Mouse (Mus musculus): ENCODE results near the gene Ribc1. TPM values are rescaled to one million over a fixed set of nuclear protein-coding genes. Genes with fewer than 3 reads are reported as not detected.

Gene Ribc1
- total and polyA plus RNA-seq, 2 experiments: 0.43 to 1.2 TPM

GRCm38 (mm10) chrX:152039865-152040264, 23.8 kb upstream of the Ribc1 start:
- Histone ChIP-seq H3K36me3 (ENCODE audit: control insufficient read depth, insufficient read depth, low read length) (peaks cover 29% of the 10 kb centered on the region; the same call in 1 of the 2 replicates), H3K9ac (ENCODE audit: low read depth, low read length) (no peak overlapping the region), H3K4me1 (ENCODE audit: control insufficient read depth, insufficient read depth, low read length) (no peaks in the 10 kb centered on the region), H3K79me2 (ENCODE audit: control insufficient read depth, insufficient read depth, low read length) (no peaks in the 10 kb centered on the region), H3K27me3 (ENCODE audit: control insufficient read depth, insufficient read depth, low read length) (no peaks in the 10 kb centered on the region), H3K27ac (replicated peaks; ENCODE audit: insufficient read depth, low read depth, low read length) (no peak overlapping the region), H3K4me3 (ENCODE audit: insufficient read depth, low read depth, low read length) (no peak overlapping the region)
- no peak for DNase-seq (ENCODE audit: extremely low read depth, low read depth, low spot score)
- no peak for TF ChIP-seq POLR2A (IDR thresholded peaks at IDR 0.05; ENCODE audit: extremely low read depth, insufficient read depth, low read length)
- no peak for TF ChIP-seq CTCF (IDR thresholded peaks at IDR 0.05; ENCODE audit: low read depth, low read length)

GRCm38 (mm10) chrX:152019294-152019693, 3.2 kb upstream of the Ribc1 start:
- no peak for DNase-seq (ENCODE audit: extremely low read depth, low read depth, low spot score)
- peaks cover 3% of the 10 kb centered on the region for H3K4me1 ChIP-seq (ENCODE audit: control insufficient read depth, insufficient read depth, low read length)
- no peaks in the 10 kb centered on the region for H3K27me3 ChIP-seq (ENCODE audit: control insufficient read depth, insufficient read depth, low read length)
- H3K79me2 ChIP-seq (ENCODE audit: control insufficient read depth, insufficient read depth, low read length): peaks cover 10% of the 10 kb centered on the region; the same call in 1 of the 2 replicates
- WGBS: 77% methylated on average over 2 of the region's 2 CpGs
- H3K36me3 ChIP-seq (ENCODE audit: control insufficient read depth, insufficient read depth, low read length): peaks cover 12% of the 10 kb centered on the region
- TF ChIP-seq POLR2A (IDR thresholded peaks at IDR 0.05; ENCODE audit: extremely low read depth, insufficient read depth, low read length): no peak
- TF ChIP-seq CTCF (IDR thresholded peaks at IDR 0.05; ENCODE audit: low read depth, low read length): no peak
- H3K27ac ChIP-seq (replicated peaks; ENCODE audit: insufficient read depth, low read depth, low read length): no peak overlapping the region
- no peak overlapping the region for H3K9ac ChIP-seq (ENCODE audit: low read depth, low read length)
- H3K4me3 ChIP-seq (ENCODE audit: insufficient read depth, low read depth, low read length): no peak overlapping the region

DNA sequence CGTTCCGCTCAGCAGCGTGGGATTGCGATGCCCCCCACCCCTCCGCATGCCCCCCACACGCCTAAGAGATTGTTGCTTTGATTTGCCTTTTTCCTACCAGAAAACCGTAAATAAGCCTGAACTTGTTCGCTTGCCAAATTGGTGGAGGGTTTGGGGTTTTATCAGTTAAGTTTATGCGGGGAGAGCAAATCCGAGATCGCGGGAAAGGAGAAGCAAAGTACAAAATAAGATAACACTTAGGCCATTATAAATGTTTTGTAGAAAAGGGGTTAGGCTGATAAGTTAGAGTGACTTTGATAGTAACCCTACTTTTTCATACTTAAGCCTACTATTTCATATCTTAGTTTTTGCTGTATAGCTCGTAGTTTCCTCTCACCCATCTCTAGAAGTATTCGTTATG, 1.1 kb upstream of the Ribc1 start:
- H3K36me3 ChIP-seq (ENCODE audit: control insufficient read depth, insufficient read depth, low read length): no peaks in the 10 kb centered on the region
- WGBS: 0% methylated on average over 14 of the region's 14 CpGs

GRCm38 (mm10) chrX:152015752-152016150, 344 bp downstream of the Ribc1 start:
- Histone ChIP-seq H3K4me3 (ENCODE audit: insufficient read depth, low read depth, low read length) (peak overlapping the region; percentile 59), H3K9ac (ENCODE audit: low read depth, low read length) (peak overlapping the region; percentile 75), H3K4me1 (ENCODE audit: control insufficient read depth, insufficient read depth, low read length) (peaks cover 3% of the 10 kb centered on the region), H3K36me3 (ENCODE audit: control insufficient read depth, insufficient read depth, low read length) (no peaks in the 10 kb centered on the region; the same call in 1 of the 2 replicates), H3K27ac (replicated peaks; ENCODE audit: insufficient read depth, low read depth, low read length) (peak overlapping the region; percentile 83), H3K27me3 (ENCODE audit: control insufficient read depth, insufficient read depth, low read length) (no peaks in the 10 kb centered on the region), H3K79me2 (ENCODE audit: control insufficient read depth, insufficient read depth, low read length) (peaks cover 7% of the 10 kb centered on the region; the same call in 1 of the 2 replicates)
- DNase-seq (ENCODE audit: extremely low read depth, low read depth, low spot score): peak; percentile 36
- TF ChIP-seq CTCF (IDR thresholded peaks at IDR 0.05; ENCODE audit: low read depth, low read length): no peak
- no peak for TF ChIP-seq POLR2A (IDR thresholded peaks at IDR 0.05; ENCODE audit: extremely low read depth, insufficient read depth, low read length)
- 0% methylated on average over 11 of the region's 11 CpGs for WGBS

More for the DNA sequence above, 1.1 kb upstream of the Ribc1 start:
- Histone ChIP-seq H3K4me3 (ENCODE audit: insufficient read depth, low read depth, low read length) (peak overlapping the region; percentile 94), H3K9ac (ENCODE audit: low read depth, low read length) (peak overlapping the region; percentile 81), H3K27me3 (ENCODE audit: control insufficient read depth, insufficient read depth, low read length) (no peaks in the 10 kb centered on the region), H3K27ac (replicated peaks; ENCODE audit: insufficient read depth, low read depth, low read length) (no peak overlapping the region), H3K79me2 (ENCODE audit: control insufficient read depth, insufficient read depth, low read length) (peaks cover 7% of the 10 kb centered on the region; the same call in 1 of the 2 replicates), H3K4me1 (ENCODE audit: control insufficient read depth, insufficient read depth, low read length) (peaks cover 3% of the 10 kb centered on the region)
- DNase-seq (ENCODE audit: extremely low read depth, low read depth, low spot score): no peak
- TF ChIP-seq CTCF (IDR thresholded peaks at IDR 0.05; ENCODE audit: low read depth, low read length): no peak
- TF ChIP-seq POLR2A (IDR thresholded peaks at IDR 0.05; ENCODE audit: extremely low read depth, insufficient read depth, low read length): no peak

GRCm38 (mm10) chrX:152007863-152008262, 8.2 kb downstream of the Ribc1 start:
- WGBS: 94% methylated on average over 1 of the region's 1 CpGs
- Histone ChIP-seq H3K9ac (ENCODE audit: low read depth, low read length) (no peak overlapping the region), H3K4me3 (ENCODE audit: insufficient read depth, low read depth, low read length) (no peak overlapping the region), H3K4me1 (ENCODE audit: control insufficient read depth, insufficient read depth, low read length) (peaks cover under 1% of the 10 kb centered on the region; the same call in 1 of the 2 replicates), H3K79me2 (ENCODE audit: control insufficient read depth, insufficient read depth, low read length) (no peaks in the 10 kb centered on the region), H3K27ac (replicated peaks; ENCODE audit: insufficient read depth, low read depth, low read length) (no peak overlapping the region), H3K36me3 (ENCODE audit: control insufficient read depth, insufficient read depth, low read length) (peaks cover 15% of the 10 kb centered on the region; the same call in 1 of the 2 replicates), H3K27me3 (ENCODE audit: control insufficient read depth, insufficient read depth, low read length) (no peaks in the 10 kb centered on the region)
- DNase-seq (ENCODE audit: extremely low read depth, low read depth, low spot score): no peak
- TF ChIP-seq POLR2A (IDR thresholded peaks at IDR 0.05; ENCODE audit: extremely low read depth, insufficient read depth, low read length): no peak
- no peak for TF ChIP-seq CTCF (IDR thresholded peaks at IDR 0.05; ENCODE audit: low read depth, low read length)

DNA sequence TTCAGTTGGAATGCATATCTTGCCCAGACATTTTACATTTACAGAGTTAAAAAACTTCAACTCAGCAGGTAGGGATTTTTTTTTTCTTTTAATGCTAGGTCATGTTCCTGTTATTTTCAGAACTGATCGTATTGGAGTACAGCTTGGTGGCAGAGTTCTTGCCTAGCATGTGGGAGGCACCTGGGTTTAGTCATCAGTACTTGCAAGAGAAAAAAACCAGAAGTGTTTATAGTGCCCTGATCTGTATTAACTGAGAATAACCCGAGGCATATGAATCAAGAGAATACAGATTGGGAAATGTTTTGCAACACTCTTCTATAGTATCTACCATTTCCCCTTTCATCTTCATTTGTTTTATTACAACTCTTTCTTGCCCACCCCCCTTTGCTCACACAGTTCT, 13.2 kb downstream of the Ribc1 start:
- Histone ChIP-seq H3K4me3 (ENCODE audit: insufficient read depth, low read depth, low read length) (peak overlapping the region; percentile 14; the same call in 1 of the 2 replicates), H3K27ac (replicated peaks; ENCODE audit: insufficient read depth, low read depth, low read length) (no peak overlapping the region), H3K4me1 (ENCODE audit: control insufficient read depth, insufficient read depth, low read length) (peaks cover 9% of the 10 kb centered on the region), H3K9ac (ENCODE audit: low read depth, low read length) (no peak overlapping the region), H3K27me3 (ENCODE audit: control insufficient read depth, insufficient read depth, low read length) (no peaks in the 10 kb centered on the region), H3K36me3 (ENCODE audit: control insufficient read depth, insufficient read depth, low read length) (peaks cover 15% of the 10 kb centered on the region; the same call in 1 of the 2 replicates), H3K79me2 (ENCODE audit: control insufficient read depth, insufficient read depth, low read length) (no peaks in the 10 kb centered on the region)
- 17% methylated on average over 2 of the region's 2 CpGs for WGBS
- peak; percentile 9 for DNase-seq (ENCODE audit: extremely low read depth, low read depth, low spot score)
- TF ChIP-seq CTCF (IDR thresholded peaks at IDR 0.05; ENCODE audit: low read depth, low read length): no peak
- TF ChIP-seq POLR2A (IDR thresholded peaks at IDR 0.05; ENCODE audit: extremely low read depth, insufficient read depth, low read length): no peak

All from liver, adult 2 months (tissue).